Mouse (Mus musculus) neural tube, embryonic 11.5 days (tissue): ENCODE results near the gene Ttll1. TPM values are rescaled to one million over a fixed set of nuclear protein-coding genes. Genes with fewer than 3 reads are reported as not detected.
A peak's percentile ranks its signal among the peaks of the same experiment; 100 is the strongest.
"Not testable (repeated sequence)": the region's sequence is repeated elsewhere in the genome, so short reads cannot be mapped to it uniquely, and the experiment has no call there.

Experiments used
- ATAC-seq: fragments of 200-750 bp; cut with Nextera tagmentation; 2 replicates; pipeline ENCODE4 v1.8.0; 2017; ENCODE audit warnings: moderate number of reproducible peaks, mild to moderate bottlenecking, moderate TSS enrichment, moderate library complexity; ENCODE audit not compliant: insufficient read depth, low FRiP score, low TSS enrichment
- DNase-seq: peaks from one replicate; pipeline ENCODE4 v3.0.0-alpha.2; 2015; ENCODE audit warnings: low spot score
- H3K27ac ChIP-seq: fragments of 300-500 bp; sonication (generic); 2 replicates; pipeline ENCODE4 v1.5.1; 2014; ENCODE audit warnings: low read depth, mild to moderate bottlenecking, low read length
- H3K27me3 ChIP-seq: fragments of 300-500 bp; sonication (generic); 2 replicates; pipeline ENCODE4 v1.6.1; 2014; ENCODE audit warnings: mild to moderate bottlenecking, low read length, mixed read lengths; ENCODE audit not compliant: control insufficient read depth, insufficient read depth
- H3K36me3 ChIP-seq: fragments of 300-500 bp; sonication (generic); 2 replicates; pipeline ENCODE4 v1.6.1; 2014; ENCODE audit warnings: mild to moderate bottlenecking, low read length, moderate library complexity, mixed read lengths; ENCODE audit not compliant: control insufficient read depth, insufficient read depth
- H3K4me1 ChIP-seq: fragments of 300-500 bp; sonication (generic); 2 replicates; pipeline ENCODE4 v1.6.1; 2014; ENCODE audit warnings: low read length, mixed read lengths; ENCODE audit not compliant: control insufficient read depth, insufficient read depth
- H3K4me2 ChIP-seq: fragments of 300-500 bp; sonication (generic); 2 replicates; pipeline ENCODE4 v1.6.1; 2014; ENCODE audit warnings: low read depth, mild to moderate bottlenecking, moderate library complexity
- H3K4me3 ChIP-seq: fragments of 300-500 bp; sonication (generic); 2 replicates; pipeline ENCODE4 v1.5.1; 2014; ENCODE audit warnings: low read depth, low read length
- H3K9ac ChIP-seq: fragments of 300-500 bp; sonication (generic); 2 replicates; pipeline ENCODE4 v1.6.1; 2014; ENCODE audit warnings: mild to moderate bottlenecking, low read length
- H3K9me3 ChIP-seq: fragments of 300-500 bp; sonication (generic); 2 replicates; pipeline ENCODE4 v1.6.1; 2016; ENCODE audit warnings: low read length; ENCODE audit not compliant: control insufficient read depth
- WGBS: fragments of 180-500 bp; shearing (Covaris S2); extraction: QIAGEN DNeasy Blood & Tissue Kit; methylation state at CpG from one replicate; pipeline ENCODE4 v1.1.7; 2014; 5-methylcytosine and 5-hydroxymethylcytosine counted together
- polyA plus RNA-seq: library from polyadenylated mRNA; unstranded; fragments of >200 nt; fragmentation: Nextera tagmentation; extraction: Ambion mirVana; gene quantifications from 2 replicates; pipeline ENCODE4 v1.2.1, GENCODE M21; 2014

The Ttll1 gene
- polyA plus RNA-seq, 1 experiment from 2014 or later: 38.1 TPM

DNA sequence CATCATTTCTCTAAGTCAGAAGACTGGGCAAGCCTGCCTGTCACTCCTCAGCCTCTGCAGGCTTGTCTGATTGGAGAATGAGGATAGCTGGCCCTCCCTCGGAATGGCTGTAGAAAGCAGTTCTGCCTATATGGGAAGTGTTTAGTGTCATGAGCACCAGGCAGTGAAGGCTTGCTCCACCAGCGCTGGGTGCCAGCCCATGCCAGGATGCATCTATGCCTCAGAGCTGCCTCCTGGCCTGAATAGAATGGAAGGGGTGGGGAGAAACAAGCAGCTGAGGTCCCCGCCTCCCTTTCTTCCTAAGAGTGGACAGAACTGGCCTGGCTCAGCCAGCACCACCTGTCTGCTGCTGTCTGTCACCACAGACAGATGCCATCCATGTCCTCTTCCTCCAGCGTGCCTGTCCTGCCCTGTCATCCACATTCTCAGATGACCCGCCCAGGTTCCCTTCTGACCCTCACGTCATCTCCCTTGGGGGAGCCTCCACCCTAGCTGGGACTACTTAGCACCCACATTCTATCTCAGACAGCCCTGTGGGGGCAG is 41.3 kb downstream of the Ttll1 start:
- H3K27ac ChIP-seq: no peak overlapping the region
- H3K9ac ChIP-seq: no peak overlapping the region
- H3K4me2 ChIP-seq: no peak overlapping the region
- DNase-seq: no peak
- ATAC-seq: no peak
- H3K27me3 ChIP-seq: no peaks in the 10 kb centered on the region
- H3K4me1 ChIP-seq: no peaks in the 10 kb centered on the region
- 71% methylated on average over 6 of the region's 6 CpGs for WGBS
- H3K9me3 ChIP-seq: no peaks in the 10 kb centered on the region
- no peaks in the 10 kb centered on the region for H3K36me3 ChIP-seq
- no peak overlapping the region for H3K4me3 ChIP-seq

- Histone ChIP-seq H3K9me3 (no peaks in the 10 kb centered on the region), H3K4me3 (no peak overlapping the region), H3K27me3 (no peaks in the 10 kb centered on the region), H3K9ac (no peak overlapping the region), H3K4me2 (no peak overlapping the region), H3K36me3 (no peaks in the 10 kb centered on the region), H3K4me1 (peaks cover 4% of the 10 kb centered on the region; the same call in 1 of the 2 replicates), H3K27ac (no peak overlapping the region)
- 86% methylated on average over 9 of the region's 9 CpGs for WGBS
- no peak for DNase-seq
- no peak for ATAC-seq
Measured at GRCm38 (mm10) chr15:83467232-83467966, 43.3 kb downstream of the Ttll1 start.

GRCm38 (mm10) chr15:83466331-83466730 is 44.4 kb downstream of the Ttll1 start:
- H3K9me3 ChIP-seq: no peaks in the 10 kb centered on the region
- H3K4me2 ChIP-seq: no peak overlapping the region
- H3K36me3 ChIP-seq: no peaks in the 10 kb centered on the region
- 76% methylated on average over 4 of the region's 4 CpGs for WGBS
- H3K27me3 ChIP-seq: no peaks in the 10 kb centered on the region
- H3K27ac ChIP-seq: no peak overlapping the region
- no peak overlapping the region for H3K9ac ChIP-seq
- no peak for DNase-seq
- H3K4me1 ChIP-seq: peaks cover 4% of the 10 kb centered on the region; the same call in 1 of the 2 replicates
- H3K4me3 ChIP-seq: no peak overlapping the region
- no peak for ATAC-seq

DNA sequence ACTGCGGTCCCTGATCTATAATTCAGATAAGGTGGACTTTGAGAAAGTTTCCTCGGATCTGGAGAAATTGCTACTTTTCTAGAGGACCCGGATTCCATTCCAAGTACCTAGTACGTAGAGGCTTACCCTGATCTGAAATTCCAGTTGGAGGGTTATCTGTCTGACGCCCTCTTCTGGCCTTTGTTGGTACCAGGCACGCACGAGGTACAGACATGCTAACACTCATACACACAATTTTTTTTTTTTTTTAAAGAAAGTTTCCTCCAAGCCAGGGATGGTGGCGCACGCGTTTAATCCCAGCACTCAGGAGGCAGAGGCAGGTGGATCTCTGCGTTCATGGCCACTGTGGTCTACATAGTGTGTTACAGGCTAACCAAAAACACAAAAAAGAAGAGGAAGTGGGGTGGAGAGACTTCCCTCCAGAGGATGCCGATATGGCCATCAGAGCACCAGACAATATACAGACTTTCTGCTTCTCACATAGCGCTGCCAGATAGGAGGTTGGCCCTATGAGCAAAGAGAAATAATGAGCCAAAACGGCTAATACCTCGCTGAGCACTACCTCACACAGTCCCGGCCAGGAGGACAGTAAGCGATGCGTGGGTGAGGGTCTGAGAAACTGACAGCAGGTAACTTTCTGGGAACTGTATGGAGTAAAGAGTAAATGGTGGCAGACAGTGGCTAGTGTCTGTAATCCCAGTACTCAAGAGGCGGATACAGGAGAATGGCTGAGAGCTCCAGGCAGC is 45.6 kb downstream of the Ttll1 start:
- DNase-seq: no peak
- 79% methylated on average over 19 of the region's 19 CpGs for WGBS
- Histone ChIP-seq H3K9ac (no peak overlapping the region), H3K4me2 (peak overlapping the region; percentile 77), H3K4me3 (peak overlapping the region; percentile 51), H3K27ac (no peak overlapping the region), H3K4me1 (peaks cover 4% of the 10 kb centered on the region; the same call in 1 of the 2 replicates), H3K36me3 (no peaks in the 10 kb centered on the region), H3K9me3 (no peaks in the 10 kb centered on the region), H3K27me3 (no peaks in the 10 kb centered on the region)
- peak; percentile 48; the same call in 1 of the 2 replicates for ATAC-seq

- H3K9ac ChIP-seq: peak within 1 kb of the TSS; percentile 61
- H3K27ac ChIP-seq: no peak within 1 kb of the TSS
- peak; percentile 98 for ATAC-seq
Measured at GRCm38 (mm10) chr15:83464083-83464904, 46.4 kb downstream of the Ttll1 start, which contains the start of gene Pacsin2. TSS of gene Pacsin2 (minus strand) at chr15:83464606.

GRCm38 (mm10) chr15:83463369-83464082 is 47.2 kb downstream of the Ttll1 start:
- H3K27ac ChIP-seq: no peak overlapping the region
- H3K4me2 ChIP-seq: peak overlapping the region; percentile 77
- DNase-seq (no peak), ATAC-seq (0 out of 2 replicates have a peak, but pooled peaks have one; percentile 15)
- peak overlapping the region; percentile 61 for H3K9ac ChIP-seq
- H3K36me3 ChIP-seq: no peaks in the 10 kb centered on the region
- H3K4me1 ChIP-seq: peaks cover 4% of the 10 kb centered on the region; the same call in 1 of the 2 replicates
- no peaks in the 10 kb centered on the region for H3K27me3 ChIP-seq
- H3K4me3 ChIP-seq: peak overlapping the region; percentile 51
- no peaks in the 10 kb centered on the region for H3K9me3 ChIP-seq
- 10% methylated on average over 17 of the region's 17 CpGs for WGBS

More at GRCm38 (mm10) chr15:83464083-83464904, 46.4 kb downstream of the Ttll1 start, which contains the start of gene Pacsin2:
- Histone ChIP-seq H3K27me3 (no peaks in the 10 kb centered on the region), H3K9me3 (no peaks in the 10 kb centered on the region), H3K4me1 (peaks cover 4% of the 10 kb centered on the region; the same call in 1 of the 2 replicates), H3K4me2 (peak within 1 kb of the TSS; percentile 77), H3K36me3 (no peaks in the 10 kb centered on the region), H3K4me3 (peak within 1 kb of the TSS; percentile 51)
- under 1% methylated on average over 74 of the region's 88 CpGs for WGBS
- peak; percentile 97 for DNase-seq

DNA sequence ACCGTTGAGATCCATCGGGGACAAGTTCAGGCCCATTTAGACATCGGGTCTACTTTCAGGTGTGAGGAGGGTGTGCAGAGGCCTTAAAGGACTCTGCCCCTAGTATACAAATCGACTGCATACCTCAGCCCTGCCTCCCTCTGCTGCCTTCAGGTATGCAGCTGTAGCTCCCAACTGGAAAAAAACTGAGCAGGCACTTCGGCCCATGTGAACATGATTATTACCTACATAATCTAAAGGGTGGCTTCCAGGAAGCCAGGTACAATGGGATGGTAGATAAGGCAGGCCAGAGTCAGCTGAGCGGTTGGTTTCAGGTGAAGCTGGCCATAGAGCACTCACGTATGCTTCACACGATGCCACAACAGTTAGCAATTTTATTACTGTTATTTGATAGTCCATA is 48.3 kb downstream of the Ttll1 start:
- not testable (repeated sequence) for H3K4me3 ChIP-seq, H3K27ac ChIP-seq, H3K36me3 ChIP-seq, ATAC-seq, H3K27me3 ChIP-seq, H3K9ac ChIP-seq, H3K4me1 ChIP-seq, DNase-seq, H3K9me3 ChIP-seq, H3K4me2 ChIP-seq
- 94% methylated on average over 7 of the region's 8 CpGs for WGBS
